Mouse (Mus musculus) heart, adult 10 weeks (tissue): ENCODE measurements around the gene Ndufs5. TPM values are rescaled to one million over a fixed set of nuclear protein-coding genes. Genes with fewer than 3 reads are reported as not detected.

Source experiments
- polyA plus RNA-seq: library from polyadenylated mRNA; stranded (reverse); fragments of 350-450 nt; fragmentation: Illumina TruSeq; extraction: RNeasy Lipid Tissue Mini Kit (QIAGEN cat#74804); gene quantifications from one replicate; pipeline ENCODE4 v1.2.3, GENCODE M21; 2014; ENCODE audit warnings: low read depth, low replicate concordance

Gene Ndufs5
- polyA plus RNA-seq, result 764 TPM

DNA sequence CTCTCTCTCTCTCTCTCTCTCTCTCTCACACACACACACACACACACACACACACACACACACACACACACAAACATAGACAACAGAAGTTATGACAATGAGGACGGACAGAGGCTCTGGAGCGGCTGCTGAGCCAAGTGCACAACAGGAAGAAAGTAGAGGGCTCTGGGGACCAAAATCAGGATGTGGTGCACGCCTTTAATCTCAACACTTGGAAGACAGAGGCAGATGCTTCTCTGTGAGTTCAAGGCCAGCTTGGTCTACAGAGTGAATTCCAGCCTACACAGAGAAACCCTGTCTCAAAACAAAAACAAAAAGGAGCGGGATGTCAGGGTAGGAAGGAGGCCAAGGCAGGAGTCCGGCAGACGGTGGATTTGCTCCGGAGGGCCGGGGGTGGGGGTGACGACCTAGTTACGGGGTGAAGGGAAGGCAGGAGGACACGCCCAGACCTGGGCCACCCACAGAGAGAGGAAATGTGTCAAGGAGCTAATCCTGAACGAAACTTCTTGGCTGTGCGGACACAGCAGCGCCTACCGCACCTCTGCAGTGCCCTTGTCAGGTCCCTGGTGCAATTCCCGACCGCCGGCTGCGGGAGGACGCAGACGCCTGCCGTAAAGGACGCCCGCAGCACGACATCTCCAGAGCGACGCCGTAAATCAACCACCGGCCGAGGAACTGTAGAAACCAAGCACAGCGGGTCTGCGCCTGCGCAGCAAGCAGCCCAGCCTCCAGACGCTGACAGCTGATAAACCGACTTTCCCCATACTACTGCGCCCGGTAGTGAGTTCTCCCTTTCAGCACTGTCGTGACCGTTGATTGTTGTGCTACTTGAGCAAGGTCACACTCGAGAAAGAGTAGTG is at the start of gene Ndufs5:
Ndufs5 (minus strand) TSS at position 629 of the 860 bp plus-strand sequence.

DNA sequence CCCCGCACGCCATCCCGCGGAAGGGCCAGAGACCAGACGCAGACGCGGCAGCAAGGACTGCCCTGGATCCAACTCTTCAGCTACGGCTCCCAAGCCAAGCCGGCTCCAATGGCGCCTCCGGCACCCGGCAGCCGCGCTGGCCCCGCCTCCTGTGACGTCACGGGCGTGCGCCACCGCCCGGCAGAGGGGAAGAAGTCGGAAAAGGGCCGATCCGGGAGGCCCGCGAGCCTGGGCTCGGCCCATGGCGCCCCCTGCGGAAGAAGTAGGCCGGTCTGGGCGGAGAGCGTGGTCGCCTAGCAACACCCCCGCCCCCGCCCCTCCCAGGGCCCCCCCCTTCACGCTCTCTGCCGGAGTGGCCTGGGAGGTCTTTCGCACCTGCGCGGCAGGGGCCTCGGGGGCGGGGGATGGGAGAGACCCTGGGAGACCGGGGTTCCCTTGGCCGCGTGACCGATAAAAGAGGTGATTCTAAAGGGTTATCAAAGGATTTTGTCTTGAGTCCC is 32.2 kb upstream of the Ndufs5 start, which contains the start of gene Akirin1:
Akirin1 (minus strand) TSS at position 194 of the 500 bp plus-strand sequence.

DNA sequence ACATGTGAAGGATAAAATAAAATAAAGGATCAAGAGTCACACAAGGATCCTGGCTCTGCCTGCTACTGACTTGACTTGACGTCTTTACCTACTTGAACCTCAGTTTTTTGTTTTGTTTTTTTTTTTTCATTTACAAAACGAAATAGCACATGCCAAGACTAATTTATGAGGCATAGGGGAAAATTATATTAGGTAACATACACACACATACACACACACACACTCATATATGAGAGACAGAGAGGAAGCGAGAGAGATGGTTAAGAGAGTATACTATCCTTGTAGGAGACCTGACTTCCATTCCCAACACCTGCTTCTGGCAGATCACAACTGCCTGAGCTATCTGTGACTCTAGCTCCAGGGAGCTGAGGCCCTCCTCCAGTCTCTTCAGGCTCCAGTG is 33.7 kb downstream of the Ndufs5 start, which contains the start of gene Macf1:
Macf1 (minus strand) TSS at position 101 of the 400 bp plus-strand sequence.

Other genes starting within 250 kb of the Ndufs5 start
- 174 TPM for gene Macf1, start 33.8 kb downstream of the Ndufs5 start, polyA plus RNA-seq
- gene Akirin1, start 32.1 kb upstream of the Ndufs5 start, polyA plus RNA-seq, result 25.6 TPM
- gene Rhbdl2, start 69.7 kb upstream of the Ndufs5 start, polyA plus RNA-seq, result not detected
- not detected for gene 4933427I04Rik, start 141.5 kb upstream of the Ndufs5 start, polyA plus RNA-seq
- gene Mycbp, start 186.6 kb upstream of the Ndufs5 start, polyA plus RNA-seq, result 15.9 TPM
- 43.5 TPM for gene Rragc, start 199.2 kb upstream of the Ndufs5 start, polyA plus RNA-seq
- not detected for gene 4930535I16Rik, start 199.8 kb upstream of the Ndufs5 start, polyA plus RNA-seq